Mouse (Mus musculus) heart, postnatal 25 days (tissue): ENCODE results near the gene Ostn. TPM values are rescaled to one million over a fixed set of nuclear protein-coding genes. Genes with fewer than 3 reads are reported as not detected.
"Not testable (repeated sequence)": the region's sequence is repeated elsewhere in the genome, so short reads cannot be mapped to it uniquely, and the experiment has no call there.

ENCODE experiments used
- DNase-seq: peaks from one replicate; pipeline ENCODE4 v3.0.0; 2022; ENCODE audit warnings: low spot score
- intact Hi-C: fragments of 180-260 bp; cut with DNase I; formaldehyde crosslinking; loops from one replicate; pipeline ENCODE4 v1.15.1; 2025
- total RNA-seq, 2 experiments: library from RNA; stranded (reverse); gene quantifications; 2 replicates each; pipeline ENCODE4 v1.2.3; 2021

The Ostn gene
- not detected for total RNA-seq

DNA sequence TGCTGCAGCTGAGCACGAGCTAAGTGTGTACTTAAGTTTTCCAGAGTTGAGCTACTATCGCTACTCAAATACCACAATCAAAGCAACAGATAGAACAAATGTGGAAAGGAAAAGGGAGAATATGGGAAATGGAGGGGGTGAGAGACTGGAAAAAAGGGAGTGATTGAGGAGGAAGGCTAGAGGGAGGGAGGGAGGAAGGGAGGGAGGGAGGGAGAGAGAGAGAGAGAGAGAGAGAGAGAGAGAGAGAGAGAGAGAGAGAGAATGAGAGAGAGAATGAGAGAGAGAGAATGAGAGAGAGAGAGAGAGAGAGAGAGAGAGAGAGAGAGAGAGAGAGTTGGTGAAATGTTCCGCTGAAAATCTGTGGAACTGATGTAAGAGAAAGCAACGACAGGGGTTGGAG is at the start of gene Ostn:
Ostn (plus strand) TSS at position 301 of the 400 bp plus-strand sequence.
- intact Hi-C loops, DNase-seq: not testable (repeated sequence)

DNA sequence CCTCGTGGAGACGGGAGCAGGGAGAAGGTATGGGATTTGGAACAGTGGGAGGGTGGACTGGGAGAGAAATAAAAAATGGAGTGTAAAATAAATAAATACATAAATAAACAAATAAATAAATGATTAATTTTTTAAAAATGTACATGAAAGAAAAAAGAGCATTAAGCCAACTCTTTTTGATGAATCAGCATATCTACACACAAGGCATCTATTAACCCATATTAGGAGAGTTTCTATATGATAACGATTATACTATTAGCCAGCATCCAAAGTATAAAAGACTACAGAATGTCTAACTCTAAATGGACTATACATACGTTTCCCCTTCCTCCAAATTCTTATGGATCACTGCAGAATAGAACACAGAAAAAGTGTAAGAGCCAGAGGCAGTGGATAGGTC is 38.5 kb upstream of the Ostn start:
- no peak for DNase-seq
- intact Hi-C loops: no loop called here

DNA sequence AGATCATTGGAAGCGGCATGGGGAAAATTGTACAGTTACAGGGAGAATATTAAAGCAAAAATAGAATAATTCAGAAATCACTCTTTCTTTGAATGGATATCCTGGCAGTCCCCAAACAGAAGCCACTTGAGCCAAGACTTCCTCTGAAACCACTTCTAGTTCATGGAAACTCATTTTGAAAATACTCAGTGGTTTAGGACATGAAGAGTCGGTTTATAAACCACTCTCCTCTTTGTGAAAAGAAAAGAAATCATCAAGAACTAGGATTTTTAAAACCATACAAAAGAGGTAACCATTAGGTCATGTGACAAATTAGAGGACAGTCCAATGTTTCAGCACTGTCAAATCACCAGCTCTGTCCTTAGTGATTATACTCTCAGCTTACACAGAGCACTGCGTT is 19.9 kb upstream of the Ostn start:
- no peak for DNase-seq
- intact Hi-C loops: no loop called here

DNA sequence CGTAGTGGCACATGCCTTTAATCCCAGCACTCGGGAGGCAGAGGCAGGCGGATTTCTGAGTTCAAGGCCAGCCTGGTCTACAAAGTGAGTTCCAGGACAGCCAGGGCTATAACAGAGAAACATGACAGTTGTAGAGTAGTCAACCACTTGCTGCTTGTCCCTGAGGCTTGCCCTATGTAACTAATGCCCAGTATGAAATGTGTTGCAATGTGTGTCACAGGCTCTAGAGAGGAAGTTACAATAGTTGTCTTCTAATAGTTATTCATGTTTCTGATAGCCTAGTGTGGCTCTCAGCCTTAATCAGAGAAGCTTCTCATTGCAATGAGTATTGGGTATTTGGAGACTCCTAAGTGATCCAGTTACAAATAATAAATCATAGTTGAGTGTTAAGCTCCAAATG is 10.8 kb upstream of the Ostn start:
- intact Hi-C loops: no loop called here
- no peak for DNase-seq

DNA sequence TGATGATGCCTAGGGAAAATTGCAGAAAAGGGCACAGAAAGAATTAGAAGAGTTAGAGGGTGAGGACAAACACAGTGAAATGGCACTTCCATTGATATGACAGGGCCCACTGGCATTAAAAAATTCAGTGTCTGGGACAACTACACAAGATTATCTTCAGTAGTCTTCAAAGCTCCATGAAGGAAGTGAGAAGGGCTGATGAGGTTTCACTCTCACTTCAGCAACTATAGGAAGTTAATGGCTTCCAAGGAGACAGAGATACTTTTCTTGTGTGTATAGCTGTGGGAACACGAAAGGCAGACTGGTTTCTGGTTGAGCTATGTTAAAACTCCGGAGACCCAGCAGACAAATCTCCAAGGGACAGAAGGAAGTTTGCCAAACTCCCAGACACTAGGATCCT is 10.4 kb upstream of the Ostn start:
- intact Hi-C loops: no loop called here
- DNase-seq: no peak

DNA sequence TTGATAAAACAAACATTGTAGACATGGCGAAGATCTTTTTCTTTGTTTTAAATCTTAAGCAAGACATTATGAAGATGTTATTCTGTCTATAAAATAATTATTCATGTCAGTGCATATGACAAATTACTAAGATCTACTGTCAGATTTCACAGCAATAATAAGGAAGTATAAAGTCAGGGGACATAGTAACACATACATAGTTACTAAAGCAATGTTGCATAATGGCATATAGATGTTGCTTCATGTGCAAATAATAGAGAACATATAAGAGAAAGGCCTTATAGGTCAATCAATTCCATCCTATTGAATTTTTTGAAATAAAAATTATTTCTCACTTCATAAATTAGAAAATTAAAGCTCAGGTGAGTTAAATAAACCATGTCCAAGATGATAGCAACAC is 11.8 kb downstream of the Ostn start:
- intact Hi-C loops: no loop called here
- no peak for DNase-seq

DNA sequence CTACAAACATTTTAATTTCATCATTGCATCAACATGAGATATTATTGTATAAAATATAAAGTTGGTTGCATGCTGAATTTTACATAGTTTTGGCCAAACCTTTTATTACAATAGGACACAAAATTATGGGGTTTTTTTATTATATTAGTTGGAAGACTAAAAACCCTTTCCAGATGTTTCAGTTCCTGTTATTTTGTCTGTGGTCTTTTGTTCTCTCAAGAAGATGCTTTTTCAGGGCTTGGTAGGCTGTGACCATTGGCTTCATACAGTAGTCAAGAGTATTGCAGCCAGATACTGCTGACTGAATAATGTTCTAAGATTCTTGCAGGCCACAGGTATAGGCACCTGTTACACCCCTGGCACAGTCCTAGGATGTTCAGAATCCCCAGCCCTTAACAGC is 14.8 kb downstream of the Ostn start:
- intact Hi-C loops: no loop called here
- no peak for DNase-seq

DNA sequence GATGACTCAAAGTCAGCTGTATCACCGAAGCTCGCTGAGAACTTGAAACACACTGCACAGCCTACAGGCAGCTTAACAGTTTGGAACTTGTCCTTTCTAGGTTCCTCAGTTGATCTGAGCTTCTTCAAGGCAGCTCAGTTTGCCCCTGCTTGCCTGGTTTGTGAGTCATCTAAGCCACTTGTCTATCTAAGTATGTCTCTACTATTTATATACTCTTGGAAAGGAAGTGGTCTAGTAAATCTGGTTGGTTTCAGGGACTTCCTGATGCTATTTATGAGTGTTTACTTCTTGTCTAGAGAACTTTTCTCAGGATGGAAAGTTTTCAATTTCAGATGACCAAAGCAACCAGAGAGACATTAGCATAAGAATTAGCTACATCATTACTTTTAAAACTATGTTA is 19.2 kb downstream of the Ostn start:
- intact Hi-C loops: no loop called here
- no peak for DNase-seq

DNA sequence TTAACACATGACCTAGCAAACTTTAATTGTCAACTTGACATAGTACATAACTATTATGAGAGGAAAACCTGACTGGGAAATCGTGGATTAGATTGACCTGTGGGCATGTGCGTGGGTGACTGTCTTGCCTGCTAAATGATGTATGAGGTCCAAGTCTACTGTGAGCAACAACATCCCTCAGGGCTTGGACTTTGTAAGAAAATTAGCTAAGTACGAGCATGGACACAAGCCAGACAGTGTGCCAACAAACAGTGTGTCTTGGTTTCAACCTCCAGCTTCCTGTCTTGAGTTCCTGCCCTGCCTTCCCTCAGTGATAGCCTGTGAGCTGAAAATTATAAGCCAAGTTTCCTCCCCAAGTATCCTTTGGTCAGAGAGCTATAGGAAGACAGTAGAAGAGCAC is 40.2 kb downstream of the Ostn start:
- DNase-seq: no peak
- intact Hi-C loops: no loop called here

DNA sequence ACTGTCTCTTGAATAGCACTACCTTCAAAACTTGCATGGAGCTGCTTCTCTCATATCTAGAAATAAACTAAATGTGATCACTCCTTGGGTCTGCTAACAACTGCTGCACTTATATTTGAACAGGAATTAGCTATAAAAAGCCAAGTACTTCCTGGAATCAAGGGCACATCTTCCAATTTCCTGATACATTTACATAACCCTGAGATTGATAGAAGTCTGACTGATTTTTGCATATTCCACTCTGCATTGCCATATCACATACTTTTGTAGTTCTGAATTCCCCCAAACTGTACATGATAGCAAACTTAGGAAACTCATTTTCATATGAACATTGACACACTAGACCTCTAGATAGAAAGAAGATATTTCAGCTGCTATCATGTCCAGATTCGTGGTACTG is 41.1 kb downstream of the Ostn start:
- no peak for DNase-seq
- intact Hi-C loops: no loop called here

DNA sequence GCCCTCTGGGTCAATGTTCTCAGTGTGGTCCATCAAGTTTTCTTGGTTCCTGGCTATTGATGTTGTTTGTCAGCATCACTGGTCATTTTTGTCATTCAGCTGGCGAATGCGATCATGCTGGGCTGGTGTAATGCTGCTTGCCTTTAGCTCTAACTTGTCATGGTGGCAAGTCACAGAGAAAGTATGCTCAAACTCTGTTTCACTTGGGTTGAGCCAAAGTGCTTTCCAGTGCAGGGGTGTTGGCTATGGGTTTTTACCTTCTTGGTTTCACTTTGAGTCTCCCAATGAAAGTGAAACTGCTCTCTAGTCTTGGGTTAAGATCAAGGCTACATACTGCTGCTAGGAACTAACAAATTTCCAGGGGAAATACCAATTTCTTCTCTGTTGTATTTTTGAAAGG is 41.9 kb downstream of the Ostn start:
- intact Hi-C loops: no loop called here
- no peak for DNase-seq

DNA sequence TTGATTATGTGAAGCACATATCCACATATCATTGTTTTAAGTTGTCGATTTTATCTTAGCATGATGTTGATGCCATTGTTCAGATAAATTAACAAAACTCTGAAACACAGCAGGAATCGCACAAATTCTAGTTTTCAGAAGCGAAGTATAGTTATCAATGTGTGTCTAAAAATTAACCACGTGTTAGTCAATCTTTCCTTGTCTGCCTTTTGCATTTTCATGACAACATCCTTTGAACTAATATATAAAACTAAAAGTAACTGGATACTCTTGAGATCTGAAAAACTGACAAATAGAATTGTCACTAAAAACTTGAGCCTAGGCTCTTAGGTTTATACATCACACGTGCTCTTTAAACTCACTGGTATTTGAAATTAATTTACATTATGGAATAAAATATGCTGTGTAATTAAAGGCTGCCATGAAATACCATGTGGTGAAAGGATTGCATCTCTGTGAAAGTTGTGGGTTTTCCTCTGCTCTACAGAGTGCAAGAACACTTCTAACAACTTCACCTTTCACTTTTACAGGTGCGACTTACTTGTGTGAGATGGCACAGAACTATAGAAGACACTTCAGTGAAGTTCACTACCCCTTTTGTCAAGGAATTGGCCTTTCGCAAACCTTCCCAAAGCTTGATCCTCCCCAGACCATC is 42.7 kb downstream of the Ostn start:
- DNase-seq: no peak
- intact Hi-C loops: no loop called here

DNA sequence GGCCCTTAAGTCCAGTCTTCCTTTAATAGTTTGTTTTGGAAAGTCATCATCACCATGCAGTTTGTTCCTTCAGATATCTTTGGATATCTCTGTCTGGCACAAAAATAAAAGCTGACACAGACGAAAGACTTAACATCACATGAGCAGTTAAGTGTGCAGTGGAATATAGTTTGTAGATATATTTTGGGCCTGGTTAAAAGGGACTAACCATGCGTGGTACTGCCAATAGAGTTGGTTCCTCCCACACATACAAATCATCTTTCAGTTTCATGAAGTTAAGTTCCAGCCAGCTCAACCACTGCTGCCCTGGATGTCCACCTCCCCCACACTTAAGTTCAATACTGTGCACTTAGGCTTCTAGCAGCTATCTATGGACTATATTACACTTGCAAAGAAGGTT is 47.2 kb downstream of the Ostn start:
- intact Hi-C loops: no loop called here
- no peak for DNase-seq

DNA sequence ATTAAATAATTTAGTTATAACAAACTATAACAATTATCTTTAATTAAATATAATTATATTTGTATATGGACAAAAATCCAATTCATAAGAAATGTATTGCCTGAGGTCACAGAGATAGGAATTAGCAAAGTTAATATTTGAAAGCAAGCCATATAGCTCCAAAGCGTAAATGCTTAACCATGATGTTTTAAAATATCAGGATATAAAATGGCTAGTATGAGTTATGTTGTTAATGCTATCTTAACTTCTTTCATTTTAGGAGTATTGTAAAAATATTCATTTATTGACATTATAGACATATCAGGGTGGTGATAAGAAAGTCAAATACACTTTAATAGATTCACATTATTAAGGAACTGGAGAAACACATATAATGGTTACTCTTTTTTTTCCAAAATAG is 52.8 kb downstream of the Ostn start:
- intact Hi-C loops: no loop called here
- DNase-seq: no peak

DNA sequence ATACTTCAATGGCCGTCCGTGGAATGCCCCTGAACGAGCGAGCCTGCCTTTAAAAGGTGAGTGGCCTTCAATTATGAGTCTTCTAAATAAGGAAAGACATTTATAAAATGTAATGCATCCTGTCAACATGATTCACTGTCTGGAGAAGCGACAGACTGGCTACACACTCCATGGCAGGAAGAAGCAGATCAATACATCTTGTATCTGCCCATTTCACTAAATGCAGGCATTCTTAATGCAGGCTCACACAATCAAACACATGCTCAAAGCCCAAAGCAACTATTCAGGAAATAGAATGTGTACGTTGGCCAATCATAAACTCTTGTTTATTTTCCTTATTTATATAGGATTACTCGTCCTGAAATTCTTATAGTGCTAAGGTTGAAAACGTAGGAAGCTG is 62.9 kb downstream of the Ostn start, which contains the start of gene Uts2b:
Uts2b (minus strand) TSS at position 49 of the 400 bp plus-strand sequence.
- DNase-seq: no peak
- intact Hi-C loops: no loop called here

DNA sequence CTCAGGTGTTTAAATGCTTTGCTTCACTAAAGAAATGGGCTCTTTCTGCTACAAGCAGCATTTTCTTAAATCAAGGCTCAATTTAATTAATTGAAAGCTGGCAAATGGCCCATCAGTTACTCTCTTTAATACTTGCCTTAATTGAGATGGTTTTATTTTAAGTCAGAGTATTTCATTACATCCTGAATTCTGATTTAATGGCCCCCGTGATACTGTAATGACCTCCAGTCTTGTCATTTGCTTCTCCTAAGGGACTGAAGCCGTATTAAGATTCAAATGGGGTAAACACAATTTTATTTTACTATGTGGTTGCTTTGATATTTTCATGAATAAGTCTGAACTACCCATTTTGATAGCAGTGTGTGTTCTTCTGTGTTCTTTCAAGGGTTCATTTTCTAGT is 63.4 kb downstream of the Ostn start:
- DNase-seq: no peak
- intact Hi-C loops: no loop called here

DNA sequence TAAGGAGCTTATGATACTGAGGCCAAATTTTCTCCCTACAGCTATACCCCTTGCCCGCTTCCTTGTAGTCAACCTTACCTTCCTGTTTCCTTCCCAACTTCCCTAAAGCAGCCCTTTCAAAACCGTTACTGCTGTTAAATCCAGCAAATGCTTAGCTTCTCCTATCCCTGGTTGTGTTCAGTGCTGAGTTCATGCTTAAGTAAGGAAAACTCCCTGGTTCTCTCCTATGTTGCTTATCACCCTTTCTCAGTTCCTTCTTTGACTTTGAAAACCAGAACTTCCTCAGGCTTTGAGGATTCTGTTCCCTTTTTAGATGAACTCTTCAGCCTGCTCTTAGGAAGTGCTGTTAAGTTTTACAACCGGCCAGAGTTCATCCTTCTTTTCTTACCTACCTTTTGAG is 66.8 kb downstream of the Ostn start:
- intact Hi-C loops: no loop called here
- DNase-seq: no peak

DNA sequence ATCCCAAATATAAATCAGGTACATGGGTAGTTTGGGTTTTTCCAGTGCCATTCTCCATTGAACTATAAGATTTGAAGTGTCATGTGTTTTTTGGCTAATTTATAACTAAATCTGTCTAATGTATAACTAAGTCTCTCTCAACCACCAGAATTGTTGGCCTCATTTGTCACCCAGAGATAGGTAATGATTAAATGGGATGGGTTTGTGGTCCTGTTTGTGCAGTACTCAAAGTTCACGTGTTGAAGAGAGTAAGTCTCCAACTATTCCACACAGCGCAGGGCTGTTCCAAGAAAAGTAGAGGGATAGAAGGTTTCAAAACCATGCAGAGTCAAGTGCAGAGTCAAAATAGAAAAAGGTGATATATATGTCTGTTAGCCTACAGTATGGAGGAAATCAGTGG is 68.0 kb downstream of the Ostn start:
- intact Hi-C loops: no loop called here
- DNase-seq: no peak

DNA sequence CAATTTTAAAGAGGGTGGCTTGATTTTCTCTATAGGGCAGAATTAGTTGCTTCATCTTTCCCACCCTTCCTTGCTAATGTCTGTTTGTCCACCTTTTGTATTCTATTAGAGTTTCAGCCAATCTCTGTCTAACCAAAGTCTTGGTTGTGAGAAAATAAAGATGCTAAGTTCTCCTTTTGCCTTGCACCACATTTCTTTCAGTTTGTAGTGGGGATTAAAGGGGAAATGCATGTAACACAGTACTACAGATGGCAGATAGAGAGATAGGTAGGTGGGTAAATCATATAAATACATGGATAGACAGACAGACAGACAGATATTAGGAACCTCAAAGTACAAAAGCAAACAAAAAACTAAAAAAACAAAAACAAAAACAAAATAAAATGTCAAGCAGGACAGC is 69.3 kb downstream of the Ostn start:
- DNase-seq: no peak
- intact Hi-C loops: no loop called here

DNA sequence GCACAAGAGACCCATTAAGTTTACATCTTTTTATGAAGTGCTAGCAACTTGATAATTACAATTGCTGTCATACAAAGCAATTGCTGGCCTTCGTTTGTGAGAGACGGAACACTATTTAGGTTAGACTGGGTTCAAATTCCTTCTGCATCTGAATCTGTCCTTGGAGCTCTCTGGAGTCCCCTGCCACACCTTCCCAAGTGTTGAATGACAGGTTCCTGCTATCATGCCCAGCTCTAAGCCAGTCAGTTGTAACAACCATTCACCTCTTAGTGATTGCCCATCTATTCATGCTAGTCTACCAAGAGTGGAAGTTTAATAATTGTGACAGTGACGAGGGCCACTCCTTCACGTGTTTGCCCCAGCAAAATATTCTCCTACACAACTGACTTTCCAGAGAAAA is 74.9 kb downstream of the Ostn start:
- no peak for DNase-seq
- intact Hi-C loops: no loop called here

DNA sequence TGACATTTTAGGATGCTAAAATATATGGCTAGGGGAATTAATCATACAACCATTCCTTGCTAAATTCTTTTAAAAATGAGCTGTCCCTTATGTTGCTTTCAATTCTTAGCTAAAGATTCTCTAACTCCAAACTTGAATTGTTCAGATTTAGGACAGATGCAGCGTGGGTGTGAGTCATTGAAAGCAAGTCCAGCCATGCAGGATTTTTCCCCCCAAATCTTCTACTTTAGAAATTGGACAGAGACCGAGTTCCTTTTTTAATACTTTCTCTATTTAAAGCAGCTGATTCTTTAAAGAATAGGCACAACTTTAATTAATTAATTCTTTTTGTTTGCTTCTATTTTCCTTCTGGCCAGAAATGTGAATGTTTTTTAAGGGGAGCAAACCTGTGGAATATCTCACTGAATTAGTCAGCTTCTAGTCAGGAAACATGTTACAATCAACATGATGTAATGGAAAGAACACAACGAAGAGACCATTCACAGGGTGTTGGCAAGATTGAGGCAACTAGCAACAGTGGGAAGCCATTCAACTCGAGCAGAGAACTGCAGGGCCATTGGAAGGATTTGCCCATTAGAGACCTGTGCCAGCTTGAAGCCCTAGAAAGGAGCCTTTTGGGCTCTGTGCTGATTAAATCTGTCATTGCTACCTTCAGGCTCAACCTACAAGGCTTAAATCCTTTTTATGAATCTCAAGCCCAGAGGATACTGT is 77.8 kb downstream of the Ostn start:
- DNase-seq: no peak
- intact Hi-C loops: no loop called here

DNA sequence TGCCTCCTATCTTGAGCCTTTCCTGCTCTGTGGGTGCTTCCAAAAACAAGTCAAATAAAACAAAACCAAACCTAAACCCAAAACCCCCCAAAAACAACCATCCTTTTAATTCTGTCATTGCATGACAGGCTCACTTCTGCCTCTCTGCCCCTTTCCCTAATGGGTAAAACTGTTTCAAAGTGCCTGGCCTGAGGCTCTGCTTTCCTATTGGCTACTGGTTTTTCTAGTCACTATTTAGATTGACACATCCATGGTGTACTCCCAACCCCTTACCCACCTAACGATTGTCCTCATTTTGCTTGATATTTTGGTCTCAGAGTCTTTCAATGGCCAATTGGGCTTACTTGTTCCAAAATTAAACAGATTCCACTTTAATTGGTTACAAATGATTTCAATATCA is 78.4 kb downstream of the Ostn start:
- no peak for DNase-seq
- intact Hi-C loops: no loop called here
